Mouse (Mus musculus): ENCODE measurements around the gene C130060K24Rik. TPM values are rescaled to one million over a fixed set of nuclear protein-coding genes. Genes with fewer than 3 reads are reported as not detected.

Gene C130060K24Rik
- polyA plus RNA-seq (2016; fragmentation: Nextera tagmentation; extraction: Ambion mirVana) = 0.51 TPM in 2 replicates

DNA sequence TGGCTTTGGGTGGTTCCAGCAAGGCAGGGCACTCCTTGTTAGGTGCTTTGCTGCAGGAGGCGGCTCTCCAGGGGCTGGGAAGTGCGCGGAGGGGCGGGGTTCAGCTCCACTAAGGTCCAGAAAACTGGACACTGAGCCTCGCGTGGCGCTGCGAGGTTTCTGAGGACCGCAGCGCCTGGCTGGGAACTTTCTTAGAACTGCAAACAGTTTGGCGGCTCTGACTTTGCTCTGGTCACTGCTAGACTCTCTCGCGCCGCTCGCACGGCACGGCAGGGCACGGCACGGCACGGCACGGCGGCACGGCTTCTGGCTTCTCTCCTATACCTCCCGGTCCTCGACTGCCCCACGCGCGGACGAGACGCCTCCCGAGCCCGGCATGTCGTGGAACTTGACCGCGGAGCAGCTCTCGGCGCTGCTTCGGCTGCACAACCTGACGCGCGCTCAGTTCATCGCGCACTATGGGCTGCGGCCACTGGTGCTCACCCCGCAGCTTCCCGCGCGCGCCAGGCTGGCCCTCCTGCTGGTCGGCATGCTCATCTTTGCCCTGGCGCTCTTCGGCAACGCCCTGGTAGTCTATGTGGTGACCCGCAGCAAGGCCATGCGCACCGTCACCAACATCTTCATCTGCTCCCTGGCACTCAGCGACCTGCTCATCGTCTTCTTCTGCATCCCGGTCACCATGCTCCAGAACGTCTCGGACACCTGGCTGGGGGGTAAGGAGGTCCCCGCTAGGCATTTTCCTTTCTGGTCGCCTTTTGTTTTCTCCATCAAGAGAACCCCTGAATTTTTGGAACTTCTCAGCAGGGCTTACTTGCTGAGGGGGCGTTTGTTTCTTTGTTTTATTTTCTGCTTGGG is at the start of gene C130060K24Rik:
Gene C130060K24Rik, plus strand, starts transcription at position 188 of the 855 bp plus-strand sequence.
- Histone ChIP-seq H3K4me2 (replicated peaks) (peak within 1 kb of the TSS; percentile 98), H3K27ac (no peak within 1 kb of the TSS), H3K27me3 (replicated peaks) (peaks cover 13% of the 10 kb centered on the region), H3K9ac (peak within 1 kb of the TSS; percentile 48), H3K4me1 (0 out of 2 replicates have a peak, but pooled peaks cover 4% of the 10 kb centered on the region), H3K4me3 (peak within 1 kb of the TSS; percentile 55), H3K36me3 (no peaks in the 10 kb centered on the region), H3K9me3 (no peaks in the 10 kb centered on the region)
- ATAC-seq (ENCODE audit: low FRiP score, low read depth) = peak; percentile 85
- WGBS = under 1% methylated on average over 64 of the region's 64 CpGs

DNA sequence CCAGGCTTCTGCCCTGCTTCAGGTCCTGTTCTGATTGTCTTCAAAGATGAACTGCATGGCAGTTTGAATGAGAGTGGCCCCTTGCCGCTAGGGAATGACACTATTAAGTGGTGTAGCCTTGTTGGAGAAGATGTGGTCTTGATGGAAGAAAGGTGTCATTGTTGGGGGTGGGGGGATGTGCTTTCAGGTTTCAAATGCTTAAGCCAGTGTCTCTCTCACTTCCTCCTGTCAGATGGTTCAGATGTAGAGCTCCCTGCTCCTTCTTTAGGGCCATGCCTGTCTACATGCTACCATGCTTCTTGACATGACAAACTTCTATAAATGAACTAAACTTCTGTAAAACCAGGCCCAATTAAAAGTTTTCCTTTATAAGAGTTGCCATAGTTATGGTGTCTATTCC is 46.7 kb upstream of the C130060K24Rik start:
- H3K4me2 ChIP-seq (replicated peaks) = no peak overlapping the region
- no peak overlapping the region for H3K27ac ChIP-seq
- H3K9ac ChIP-seq = no peak overlapping the region
- no peaks in the 10 kb centered on the region for H3K27me3 ChIP-seq (replicated peaks)
- no peak for ATAC-seq (ENCODE audit: low FRiP score, low read depth)
- H3K4me3 ChIP-seq = no peak overlapping the region
- H3K36me3 ChIP-seq = no peaks in the 10 kb centered on the region
- no peaks in the 10 kb centered on the region for H3K4me1 ChIP-seq
- 83% methylated on average over 1 of the region's 1 CpGs for WGBS
- H3K9me3 ChIP-seq = no peaks in the 10 kb centered on the region

DNA sequence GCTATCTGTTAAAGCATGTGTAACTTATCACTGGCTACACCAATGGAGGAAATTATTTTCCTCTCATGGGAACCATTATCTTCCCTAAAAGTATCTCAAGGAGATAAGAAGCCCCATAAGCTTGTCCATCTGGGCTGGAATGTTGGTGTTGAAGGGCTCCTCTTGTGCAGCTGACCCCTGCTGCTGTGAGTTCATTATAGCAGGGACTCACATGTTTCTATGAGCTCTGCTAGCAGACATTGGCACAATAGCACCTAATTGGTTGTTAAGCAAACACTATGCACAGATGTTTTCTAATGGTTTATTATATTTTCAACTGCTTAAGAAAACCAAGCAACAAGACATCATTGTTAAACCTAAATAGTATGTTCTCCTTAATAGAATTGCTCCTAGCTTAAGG is 41.5 kb upstream of the C130060K24Rik start:
- Histone ChIP-seq H3K27me3 (replicated peaks) (no peaks in the 10 kb centered on the region), H3K9me3 (no peaks in the 10 kb centered on the region), H3K4me3 (no peak overlapping the region), H3K36me3 (no peaks in the 10 kb centered on the region), H3K9ac (no peak overlapping the region), H3K27ac (no peak overlapping the region), H3K4me1 (no peaks in the 10 kb centered on the region), H3K4me2 (replicated peaks) (no peak overlapping the region)
- no peak for ATAC-seq (ENCODE audit: low FRiP score, low read depth)

DNA sequence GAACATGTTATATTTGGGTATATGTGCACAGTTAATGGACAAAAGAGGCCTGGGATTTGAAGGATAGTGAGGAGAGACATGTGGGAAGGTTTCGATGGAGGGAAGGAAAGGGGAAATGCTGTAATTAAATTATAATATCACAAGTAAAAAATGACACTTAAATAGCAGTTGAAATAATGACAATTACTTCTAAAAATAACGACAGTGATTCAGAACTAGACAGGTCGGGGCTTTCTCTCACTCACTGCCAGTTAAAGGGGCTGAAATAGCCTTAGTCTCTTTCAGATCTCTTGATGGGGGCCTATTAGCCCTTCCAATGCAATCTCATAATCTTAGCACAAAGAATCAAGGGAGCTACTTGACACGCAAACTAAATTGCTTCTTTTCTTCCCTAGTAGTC is 39.5 kb upstream of the C130060K24Rik start:
- no peaks in the 10 kb centered on the region for H3K27me3 ChIP-seq (replicated peaks)
- H3K4me2 ChIP-seq (replicated peaks) = no peak overlapping the region
- H3K4me1 ChIP-seq = no peaks in the 10 kb centered on the region
- H3K27ac ChIP-seq = no peak overlapping the region
- no peaks in the 10 kb centered on the region for H3K9me3 ChIP-seq
- no peaks in the 10 kb centered on the region for H3K36me3 ChIP-seq
- no peak for ATAC-seq (ENCODE audit: low FRiP score, low read depth)
- H3K9ac ChIP-seq = no peak overlapping the region
- WGBS = 73% methylated on average over 4 of the region's 4 CpGs
- no peak overlapping the region for H3K4me3 ChIP-seq

DNA sequence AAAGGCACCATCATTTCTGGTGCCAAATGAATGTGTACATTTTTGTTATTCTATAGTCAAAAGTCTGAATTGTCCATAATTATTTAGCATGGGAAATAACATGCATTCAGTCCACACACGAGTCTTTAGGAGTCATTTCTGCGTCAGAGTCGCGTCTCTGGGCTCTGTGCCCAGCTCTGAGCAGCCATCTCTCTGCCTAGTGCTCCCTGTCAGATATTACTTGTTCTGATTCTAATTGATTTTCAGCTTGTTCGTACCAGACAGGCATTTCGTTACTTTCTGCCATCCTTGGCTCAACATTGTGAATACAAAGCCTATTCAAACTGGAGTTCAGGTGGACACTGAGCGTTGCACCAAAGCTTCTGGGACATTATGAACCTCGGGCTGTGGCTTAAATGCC is 33.2 kb upstream of the C130060K24Rik start:
- H3K4me3 ChIP-seq = no peak overlapping the region
- no peak for ATAC-seq (ENCODE audit: low FRiP score, low read depth)
- H3K4me1 ChIP-seq = no peaks in the 10 kb centered on the region
- no peak overlapping the region for H3K27ac ChIP-seq
- H3K27me3 ChIP-seq (replicated peaks) = no peaks in the 10 kb centered on the region
- no peaks in the 10 kb centered on the region for H3K36me3 ChIP-seq
- no peak overlapping the region for H3K9ac ChIP-seq
- no peak overlapping the region for H3K4me2 ChIP-seq (replicated peaks)
- H3K9me3 ChIP-seq = no peaks in the 10 kb centered on the region
- WGBS = 70% methylated on average over 8 of the region's 8 CpGs

DNA sequence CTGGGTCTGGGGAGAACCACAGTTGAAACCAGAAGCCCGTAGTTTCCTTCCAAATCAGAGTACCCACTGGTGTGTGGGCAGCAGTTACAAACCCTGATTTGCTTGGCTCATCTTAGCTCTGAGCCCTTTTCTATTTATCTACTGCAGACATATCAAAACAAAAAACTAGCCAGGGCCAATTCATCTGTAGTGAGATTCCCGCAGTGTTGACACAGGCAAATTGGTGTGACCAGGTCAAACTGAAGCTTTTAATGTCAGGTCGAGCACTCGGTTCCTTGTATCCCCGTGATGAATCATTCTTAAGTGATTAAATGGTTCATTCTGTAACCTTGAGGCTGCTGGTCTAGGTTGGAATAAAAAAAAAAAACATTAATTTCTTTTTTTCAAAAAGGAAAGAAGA is 32.6 kb upstream of the C130060K24Rik start:
- Histone ChIP-seq H3K4me1 (no peaks in the 10 kb centered on the region), H3K27me3 (replicated peaks) (no peaks in the 10 kb centered on the region), H3K9ac (no peak overlapping the region), H3K36me3 (no peaks in the 10 kb centered on the region), H3K27ac (no peak overlapping the region), H3K4me2 (replicated peaks) (no peak overlapping the region), H3K9me3 (no peaks in the 10 kb centered on the region), H3K4me3 (no peak overlapping the region)
- ATAC-seq (ENCODE audit: low FRiP score, low read depth) = no peak
- WGBS = 27% methylated on average over 5 of the region's 5 CpGs

DNA sequence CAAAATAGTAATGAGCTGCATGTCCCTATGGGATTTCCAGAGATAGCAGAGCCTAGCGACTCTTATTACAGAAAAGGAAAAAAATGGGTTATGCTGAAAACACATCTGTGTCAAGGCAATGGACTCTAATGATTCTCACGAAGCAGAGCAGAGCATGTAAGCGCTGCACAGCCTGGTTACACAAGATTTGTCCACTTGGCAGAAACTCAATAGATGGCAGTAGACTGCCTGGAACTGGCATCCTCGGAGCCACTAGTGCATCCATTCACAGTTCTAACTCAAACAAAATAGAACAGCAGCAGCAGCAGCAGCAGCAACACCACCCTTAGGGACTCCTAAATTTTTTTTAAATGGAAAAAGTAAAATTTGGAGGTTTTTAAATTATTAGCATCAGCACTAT is 29.3 kb upstream of the C130060K24Rik start:
- Histone ChIP-seq H3K9me3 (no peaks in the 10 kb centered on the region), H3K27me3 (replicated peaks) (no peaks in the 10 kb centered on the region), H3K9ac (no peak overlapping the region), H3K4me3 (no peak overlapping the region), H3K27ac (no peak overlapping the region), H3K4me1 (no peaks in the 10 kb centered on the region), H3K36me3 (no peaks in the 10 kb centered on the region), H3K4me2 (replicated peaks) (no peak overlapping the region)
- ATAC-seq (ENCODE audit: low FRiP score, low read depth) = no peak
- 75% methylated on average over 4 of the region's 4 CpGs for WGBS

DNA sequence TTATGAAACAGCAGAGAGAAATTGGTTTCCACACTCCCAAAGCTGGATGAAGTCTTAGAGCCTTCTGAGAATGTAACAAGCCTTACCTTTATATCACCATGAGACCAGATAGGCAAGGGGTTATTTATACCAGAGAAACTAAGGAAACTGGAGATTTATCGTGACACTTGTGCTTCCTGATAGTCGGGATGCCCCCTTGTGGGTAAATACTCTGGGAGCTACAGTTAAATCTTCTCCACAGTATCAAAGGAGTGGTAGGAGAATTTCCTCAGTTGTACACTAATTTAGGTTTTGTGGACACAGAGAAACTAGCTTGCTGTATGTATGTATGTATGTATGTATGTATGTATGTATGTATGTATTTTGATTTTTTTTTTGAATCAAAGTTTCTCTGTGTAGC is 5.0 kb upstream of the C130060K24Rik start:
- no peak overlapping the region for H3K4me2 ChIP-seq (replicated peaks)
- H3K4me3 ChIP-seq = no peak overlapping the region
- H3K27ac ChIP-seq = no peak overlapping the region
- no peaks in the 10 kb centered on the region for H3K9me3 ChIP-seq
- H3K4me1 ChIP-seq = no peaks in the 10 kb centered on the region
- no peak for ATAC-seq (ENCODE audit: low FRiP score, low read depth)
- no peak overlapping the region for H3K9ac ChIP-seq
- H3K27me3 ChIP-seq (replicated peaks) = peaks cover 11% of the 10 kb centered on the region
- H3K36me3 ChIP-seq = no peaks in the 10 kb centered on the region
- WGBS = 67% methylated on average over 2 of the region's 2 CpGs

DNA sequence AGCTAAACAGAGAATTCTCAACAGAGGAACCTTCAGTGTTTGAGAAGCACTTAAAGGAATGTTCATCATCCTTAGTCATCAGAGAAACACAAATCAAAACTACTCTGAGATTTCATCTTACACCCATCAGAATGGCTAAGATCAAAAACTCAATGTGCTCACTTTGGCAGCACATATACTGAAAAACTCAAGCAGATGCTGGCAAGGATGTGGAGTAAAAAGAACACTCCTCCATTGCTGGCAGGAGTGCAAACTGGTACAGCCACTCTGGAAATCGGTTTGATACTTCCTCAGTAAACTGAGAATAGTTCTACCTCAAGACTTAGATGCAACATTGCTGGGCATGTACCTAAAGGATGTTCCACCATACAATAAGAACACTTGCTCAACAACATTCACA is 41.0 kb downstream of the C130060K24Rik start:
- H3K9ac ChIP-seq = no peak overlapping the region
- no peak overlapping the region for H3K4me3 ChIP-seq
- 89% methylated on average over 1 of the region's 1 CpGs for WGBS
- no peaks in the 10 kb centered on the region for H3K27me3 ChIP-seq (replicated peaks)
- ATAC-seq (ENCODE audit: low FRiP score, low read depth) = no peak
- no peak overlapping the region for H3K4me2 ChIP-seq (replicated peaks)
- H3K27ac ChIP-seq = no peak overlapping the region
- H3K4me1 ChIP-seq = no peaks in the 10 kb centered on the region
- H3K9me3 ChIP-seq = no peaks in the 10 kb centered on the region
- no peaks in the 10 kb centered on the region for H3K36me3 ChIP-seq

DNA sequence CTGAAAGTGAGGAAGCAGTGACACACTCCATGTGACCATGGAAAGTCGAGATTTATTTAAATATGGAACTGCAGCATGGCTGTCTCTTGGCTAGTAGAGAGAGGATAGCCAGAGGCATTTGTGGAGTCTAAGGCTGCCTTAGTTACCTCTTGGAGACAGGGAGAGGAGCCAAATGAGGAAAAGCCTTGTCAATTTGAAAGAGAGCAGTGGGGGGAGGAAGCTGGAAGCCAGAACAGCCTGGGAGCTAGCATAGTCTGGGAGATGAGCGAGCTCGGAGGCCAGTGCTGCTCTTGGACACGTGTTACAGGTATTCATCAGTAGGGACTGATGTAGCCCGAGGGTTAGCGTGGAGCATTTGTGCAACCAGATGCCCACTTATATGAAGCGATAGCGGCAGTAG is 46.2 kb downstream of the C130060K24Rik start:
- no peak overlapping the region for H3K4me2 ChIP-seq (replicated peaks)
- WGBS = 87% methylated on average over 8 of the region's 8 CpGs
- H3K9ac ChIP-seq = no peak overlapping the region
- H3K4me1 ChIP-seq = no peaks in the 10 kb centered on the region
- no peak overlapping the region for H3K4me3 ChIP-seq
- H3K27me3 ChIP-seq (replicated peaks) = no peaks in the 10 kb centered on the region
- ATAC-seq (ENCODE audit: low FRiP score, low read depth) = no peak
- H3K27ac ChIP-seq = no peak overlapping the region
- no peaks in the 10 kb centered on the region for H3K9me3 ChIP-seq
- no peaks in the 10 kb centered on the region for H3K36me3 ChIP-seq

DNA sequence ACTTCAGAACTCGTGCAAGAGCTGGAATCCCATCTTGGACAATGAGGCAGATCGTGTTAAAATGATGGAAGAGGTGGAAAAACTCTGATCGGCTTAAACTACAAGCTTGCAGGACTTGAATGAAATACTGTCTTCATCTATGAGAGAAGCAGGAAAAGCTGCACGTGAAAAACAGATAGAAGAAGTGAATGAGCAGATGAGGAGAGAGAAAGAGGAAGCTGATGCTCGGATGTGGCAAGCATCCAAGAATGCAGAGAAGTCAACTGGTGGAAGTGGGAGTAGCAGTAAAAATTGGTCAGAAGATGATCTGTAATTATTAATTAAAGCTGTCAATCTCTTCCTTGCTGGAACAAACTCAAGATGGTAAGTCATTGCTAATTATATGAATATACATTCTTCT is 52.3 kb downstream of the C130060K24Rik start:
- Histone ChIP-seq H3K9me3 (no peaks in the 10 kb centered on the region), H3K36me3 (no peaks in the 10 kb centered on the region), H3K27me3 (replicated peaks) (no peaks in the 10 kb centered on the region), H3K4me2 (replicated peaks) (no peak overlapping the region), H3K9ac (no peak overlapping the region), H3K4me3 (no peak overlapping the region), H3K27ac (no peak overlapping the region), H3K4me1 (no peaks in the 10 kb centered on the region)
- no peak for ATAC-seq (ENCODE audit: low FRiP score, low read depth)
- WGBS = 88% methylated on average over 5 of the region's 5 CpGs

DNA sequence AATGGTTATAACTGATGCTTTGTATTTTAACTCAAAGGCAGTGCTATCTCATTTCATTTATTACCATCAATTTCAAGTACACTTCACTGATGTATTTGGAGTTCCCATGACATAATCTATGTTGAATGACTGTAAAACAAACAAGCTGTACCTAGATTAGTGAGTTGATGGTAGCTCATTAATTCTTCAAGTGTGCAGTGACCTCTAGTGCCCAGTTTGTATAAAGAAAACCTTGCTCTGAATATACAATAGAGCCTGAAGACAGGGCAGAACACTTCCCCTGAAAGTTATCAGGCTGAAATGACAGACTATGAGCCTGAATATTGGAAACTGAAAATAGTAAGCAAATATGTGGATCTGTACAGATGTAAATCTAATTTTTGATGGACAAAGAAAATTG is 72.6 kb downstream of the C130060K24Rik start:
- H3K27ac ChIP-seq = no peak overlapping the region
- peak; percentile 81 for ATAC-seq (ENCODE audit: low FRiP score, low read depth)
- no peaks in the 10 kb centered on the region for H3K36me3 ChIP-seq
- H3K4me3 ChIP-seq = no peak overlapping the region
- H3K27me3 ChIP-seq (replicated peaks) = no peaks in the 10 kb centered on the region
- no peak overlapping the region for H3K9ac ChIP-seq
- no peak overlapping the region for H3K4me2 ChIP-seq (replicated peaks)
- no peaks in the 10 kb centered on the region for H3K4me1 ChIP-seq
- H3K9me3 ChIP-seq = no peaks in the 10 kb centered on the region

DNA sequence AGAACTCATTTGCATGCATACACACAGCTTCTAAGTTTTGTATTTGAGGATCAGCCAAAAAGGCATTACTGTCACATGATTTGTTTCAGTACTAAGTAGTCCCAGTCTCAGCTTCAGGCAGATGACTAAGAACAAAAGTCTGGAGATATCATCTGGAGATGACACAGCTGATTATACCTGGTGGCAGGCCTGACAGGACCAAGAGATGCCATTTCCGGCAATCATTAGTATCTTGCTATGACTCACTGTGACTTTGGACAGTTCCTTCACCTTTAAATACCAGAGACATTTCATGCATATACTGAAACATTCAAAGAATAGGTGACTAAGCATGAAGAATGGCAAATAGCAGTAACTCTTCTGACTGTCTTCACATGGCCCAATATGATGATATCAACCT is 84.4 kb downstream of the C130060K24Rik start:
- 96% methylated on average over 1 of the region's 1 CpGs for WGBS
- no peaks in the 10 kb centered on the region for H3K4me1 ChIP-seq
- H3K4me3 ChIP-seq = no peak overlapping the region
- H3K9ac ChIP-seq = no peak overlapping the region
- no peak overlapping the region for H3K27ac ChIP-seq
- H3K4me2 ChIP-seq (replicated peaks) = no peak overlapping the region
- H3K36me3 ChIP-seq = no peaks in the 10 kb centered on the region
- no peaks in the 10 kb centered on the region for H3K27me3 ChIP-seq (replicated peaks)
- no peaks in the 10 kb centered on the region for H3K9me3 ChIP-seq
- no peak for ATAC-seq (ENCODE audit: low FRiP score, low read depth)
